Mouse (Mus musculus) layer of hippocampus, adult 9-10 months (tissue): ENCODE data around the gene Mrln.
"Not testable (repeated sequence)": the region's sequence is repeated elsewhere in the genome, so short reads cannot be mapped to it uniquely, and the experiment has no call there.

ENCODE experiments used
- DNase-seq: peaks from one replicate; pipeline ENCODE4 v3.0.0; 2022; ENCODE audit warnings: low spot score

The Mrln gene

GRCm38 (mm10) chr10:70195786-70196185 lies 8.7 kb upstream of the Mrln start:
- DNase-seq = no peak

DNA sequence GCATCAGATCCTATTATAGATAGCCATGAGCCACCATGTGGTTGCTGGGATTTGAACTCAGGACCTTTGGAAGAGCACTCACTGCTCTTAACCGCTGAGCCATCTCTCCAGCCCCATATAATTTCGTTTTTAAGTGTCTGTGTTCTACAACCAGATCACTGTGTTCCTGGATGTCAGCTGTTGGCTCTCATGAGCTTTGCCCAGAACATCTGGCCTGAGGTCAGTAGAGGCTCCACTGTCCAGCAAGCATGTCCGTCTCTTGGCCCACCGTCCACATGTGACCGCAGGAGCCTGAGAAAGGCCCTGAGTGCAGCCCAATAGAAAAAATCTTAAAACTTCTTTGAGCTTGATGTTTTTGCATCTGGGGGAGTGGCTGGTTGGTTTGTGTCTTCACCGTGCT lies 7.8 kb upstream of the Mrln start:
- DNase-seq = no peak

GRCm38 (mm10) chr10:70197601-70198000 lies 6.9 kb upstream of the Mrln start:
- no peak for DNase-seq

GRCm38 (mm10) chr10:70198012-70198411 lies 6.5 kb upstream of the Mrln start:
- DNase-seq = no peak

DNA sequence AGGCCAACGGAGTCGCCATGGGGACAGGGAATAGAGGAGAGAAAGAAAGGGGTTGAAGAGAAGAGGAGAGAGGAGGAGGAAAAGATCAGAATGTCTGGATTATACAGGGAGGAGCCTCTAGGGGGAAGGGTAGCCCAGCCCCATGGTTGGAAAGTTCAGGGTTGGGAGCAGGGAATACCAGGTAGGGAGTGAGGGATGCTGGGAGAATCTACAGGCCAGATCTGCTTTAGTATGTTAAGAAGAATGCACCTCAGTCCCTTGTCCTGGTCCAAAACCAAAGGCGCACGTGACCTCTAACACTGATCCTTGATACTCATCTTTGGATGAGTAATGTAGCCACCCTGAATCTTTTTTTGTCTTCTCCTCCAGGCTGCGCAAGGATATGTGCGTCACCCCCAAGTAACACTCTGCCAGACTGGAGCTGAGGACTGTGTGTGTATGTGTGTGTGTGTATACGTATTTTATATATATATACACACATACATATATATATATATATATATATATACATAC lies 5.5 kb upstream of the Mrln start:
- no peak for DNase-seq

GRCm38 (mm10) chr10:70199466-70200210 lies 4.8 kb upstream of the Mrln start:
- DNase-seq = no peak

- no peak for DNase-seq
These were observed 3.5 kb upstream of the Mrln start for GRCm38 (mm10) chr10:70200889-70201500.

DNA sequence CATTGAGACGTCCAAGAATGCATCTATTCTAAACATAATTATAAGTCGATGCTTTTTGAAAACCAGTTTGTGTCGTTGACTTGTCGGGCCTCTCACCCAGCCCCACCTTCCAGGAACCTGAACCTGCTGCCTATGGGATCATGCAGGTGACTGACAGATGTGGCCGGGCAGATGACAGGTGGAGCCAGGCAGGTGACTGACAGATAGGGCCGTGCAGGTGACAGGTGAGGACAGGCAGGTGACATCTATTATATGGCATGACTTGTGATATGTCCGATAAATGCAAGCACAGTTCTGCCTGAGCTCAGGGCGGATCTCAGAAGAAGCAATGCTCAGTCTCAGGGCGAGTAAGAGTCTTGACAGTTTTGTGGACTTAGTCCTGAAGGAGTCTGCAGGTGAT lies 6.8 kb downstream of the Mrln start:
- DNase-seq = no peak

GRCm38 (mm10) chr10:70220971-70221370 lies 16.5 kb downstream of the Mrln start:
- no peak for DNase-seq

DNA sequence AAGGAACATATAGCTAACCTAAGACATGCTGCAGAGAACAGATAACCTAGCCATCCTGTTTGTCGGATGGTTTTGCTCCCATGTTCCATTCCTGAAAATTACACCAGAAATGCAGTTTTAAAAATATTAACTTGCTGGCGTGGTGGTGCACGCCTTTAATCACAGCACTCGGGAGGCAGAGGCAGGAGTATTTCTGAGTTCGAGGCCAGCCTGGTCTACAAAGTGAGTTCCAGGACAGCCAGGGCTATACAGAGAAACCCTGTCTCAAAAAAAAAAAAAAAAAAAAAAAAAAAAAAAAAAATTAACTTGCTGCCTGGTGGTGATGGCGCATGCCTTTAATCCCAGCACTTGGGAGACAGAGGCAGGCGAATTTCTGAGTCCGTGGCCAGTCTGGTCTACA lies 17.8 kb downstream of the Mrln start:
- DNase-seq = not testable (repeated sequence)

GRCm38 (mm10) chr10:70224571-70224970 lies 20.1 kb downstream of the Mrln start:
- DNase-seq = no peak

- DNase-seq = no peak
These were observed 21.3 kb downstream of the Mrln start for GRCm38 (mm10) chr10:70225760-70226159.

- no peak for DNase-seq
These were observed 22.1 kb downstream of the Mrln start for GRCm38 (mm10) chr10:70226608-70227007.

DNA sequence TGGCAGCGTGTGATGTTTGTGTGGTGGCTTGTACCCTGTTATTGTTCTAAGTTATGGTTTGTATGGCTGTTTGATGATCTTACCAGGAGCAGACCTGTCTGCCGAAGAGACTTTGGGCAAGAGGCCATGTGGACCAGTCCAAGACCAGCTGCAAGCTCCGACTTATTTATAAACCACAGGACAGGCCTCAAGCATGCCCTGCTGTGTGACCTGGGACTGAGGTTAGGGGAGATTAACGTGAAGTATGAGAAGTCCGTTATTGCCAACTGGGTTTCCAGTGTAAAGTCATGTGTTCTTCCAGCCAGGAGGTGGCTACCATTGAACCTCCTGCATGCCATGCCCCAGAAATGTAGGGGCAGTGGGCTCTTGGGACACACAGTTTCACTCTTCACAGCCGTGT lies 25.9 kb downstream of the Mrln start:
- no peak for DNase-seq

GRCm38 (mm10) chr10:70237936-70238335 lies 33.5 kb downstream of the Mrln start:
- DNase-seq = no peak

GRCm38 (mm10) chr10:70242751-70243444 lies 38.4 kb downstream of the Mrln start:
- DNase-seq = no peak

DNA sequence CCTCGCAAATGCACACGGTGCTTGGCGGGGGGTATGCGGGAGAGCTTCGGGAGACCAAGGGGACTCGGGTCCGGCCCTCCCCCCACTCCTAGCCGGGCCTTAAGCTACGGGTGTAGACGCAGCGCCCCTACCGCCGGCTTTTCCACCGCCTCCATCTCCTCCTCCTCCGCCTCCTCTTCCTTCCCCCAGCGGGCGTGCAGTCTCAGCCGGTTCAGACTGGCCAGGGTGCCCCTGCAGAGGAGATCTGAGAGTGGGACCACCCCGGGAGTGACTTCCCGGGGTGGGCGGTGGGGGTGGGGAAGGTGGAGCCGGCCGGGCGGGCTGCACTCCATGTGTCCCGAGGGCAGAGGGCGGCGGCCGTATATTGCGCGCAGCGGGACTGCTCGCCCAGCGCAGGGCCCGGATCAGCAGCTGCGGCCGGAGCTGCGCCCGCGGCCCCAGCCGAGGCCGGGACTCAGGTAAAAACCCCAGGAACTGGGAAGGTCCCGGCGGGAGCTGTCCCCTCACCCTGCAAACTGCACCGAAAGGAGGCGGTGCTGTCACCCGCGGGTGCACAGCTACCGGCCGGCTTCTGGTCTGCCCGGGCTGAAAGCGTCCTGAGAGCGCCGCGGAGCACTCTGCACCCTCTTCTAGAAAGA lies 40.6 kb downstream of the Mrln start, which contains the start of gene Slc16a9:
Gene Slc16a9 (plus strand): TSS at position 180 of the 638 bp plus-strand sequence.
- no peak for DNase-seq

DNA sequence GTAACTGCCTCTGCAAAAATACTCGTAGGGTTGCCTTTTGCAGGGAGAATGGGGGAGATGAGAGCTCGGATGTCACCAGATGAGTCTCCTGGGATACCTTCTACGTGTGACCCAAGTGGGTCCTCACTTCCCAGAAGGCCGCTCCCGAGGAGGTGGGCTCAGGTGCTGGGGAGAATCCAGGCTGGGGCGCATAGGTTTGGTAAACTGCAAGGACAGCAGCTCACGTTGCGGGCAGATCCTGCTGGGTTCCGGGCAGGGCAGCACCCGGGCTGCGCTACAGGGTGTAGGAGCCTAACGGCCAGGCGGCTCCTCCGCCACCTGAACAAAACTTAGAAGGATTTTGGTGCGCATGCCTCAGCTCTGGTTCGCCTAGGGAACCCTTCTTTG lies 41.1 kb downstream of the Mrln start:
- DNase-seq = no peak

DNA sequence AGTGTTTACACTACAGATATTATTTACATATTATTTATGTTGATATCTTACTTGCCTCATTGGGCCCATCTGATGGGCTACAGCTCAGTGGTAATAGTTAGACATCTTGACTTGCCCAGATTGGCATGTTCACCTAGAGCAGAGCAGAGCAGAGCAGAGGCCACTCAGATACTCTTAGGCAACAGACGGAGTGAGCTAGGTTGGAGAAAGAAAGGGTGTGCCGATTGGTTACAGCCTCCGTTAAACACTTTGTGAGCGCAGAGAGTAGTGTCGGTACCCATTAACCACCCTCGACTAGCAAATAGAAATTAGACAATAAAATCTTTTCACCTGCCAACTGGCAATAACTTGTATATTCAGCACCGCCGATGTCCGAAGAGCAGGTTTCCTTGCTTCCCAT lies 41.6 kb downstream of the Mrln start:
- no peak for DNase-seq

DNA sequence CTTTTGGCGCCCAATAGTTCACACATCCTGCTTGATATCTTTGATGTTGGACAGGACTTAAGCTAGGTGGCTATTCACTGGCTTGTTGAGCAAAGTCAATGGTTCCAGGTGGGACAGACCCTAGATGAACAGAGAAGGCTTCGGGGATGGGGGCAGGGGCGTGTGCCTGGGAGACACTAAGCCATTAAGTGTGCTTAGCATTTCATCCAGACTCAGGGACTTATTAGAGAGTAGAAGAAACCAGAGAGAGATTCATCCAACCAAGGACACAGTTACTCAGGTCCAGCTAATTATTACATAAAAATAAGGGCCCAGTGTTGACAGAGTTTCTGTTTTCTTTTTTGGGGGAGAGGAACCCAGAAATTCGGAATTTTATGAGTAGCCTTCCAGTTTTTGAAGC lies 45.9 kb downstream of the Mrln start:
- no peak for DNase-seq

- no peak for DNase-seq
These were observed 46.3 kb downstream of the Mrln start for GRCm38 (mm10) chr10:70250766-70251165.

- no peak for DNase-seq
These were observed 50.2 kb downstream of the Mrln start for GRCm38 (mm10) chr10:70254666-70255065.
